Mouse (Mus musculus) embryonic facial prominence, embryonic 14.5 days (tissue): ENCODE measurements around the gene Clec2i. TPM values are rescaled to one million over a fixed set of nuclear protein-coding genes. Genes with fewer than 3 reads are reported as not detected.

Source experiments
- ATAC-seq: fragments of 200-750 bp; cut with Nextera tagmentation; 2 replicates; pipeline ENCODE4 v1.8.0; 2017; ENCODE audit warnings: low read depth, moderate number of reproducible peaks, moderate TSS enrichment
- DNase-seq: peaks from one replicate; pipeline ENCODE4 v3.0.0-alpha.2; 2015; ENCODE audit warnings: low spot score
- H3K27ac ChIP-seq: fragments of 300-500 bp; sonication (generic); replicated peaks from 2 replicates; pipeline ENCODE4 v1.5.1; 2014; ENCODE audit warnings: low read depth, mild to moderate bottlenecking, low read length, moderate library complexity
- H3K27me3 ChIP-seq: fragments of 300-500 bp; sonication (generic); replicated peaks from 2 replicates; pipeline ENCODE4 v1.6.1; 2014; ENCODE audit warnings: low read length; ENCODE audit not compliant: control insufficient read depth, insufficient read depth
- H3K36me3 ChIP-seq: fragments of 300-500 bp; sonication (generic); 2 replicates; pipeline ENCODE4 v1.6.1; 2014; ENCODE audit warnings: low read length, mixed read lengths; ENCODE audit not compliant: control insufficient read depth, insufficient read depth
- H3K4me1 ChIP-seq: fragments of 300-500 bp; sonication (generic); 2 replicates; pipeline ENCODE4 v1.6.1; 2014; ENCODE audit warnings: antibody characterized with exemption, low read length; ENCODE audit not compliant: control insufficient read depth, insufficient read depth
- H3K4me2 ChIP-seq: fragments of 300-500 bp; sonication (generic); 2 replicates; pipeline ENCODE4 v1.6.1; 2014; ENCODE audit warnings: low read depth, mild to moderate bottlenecking, low read length, moderate library complexity, mixed read lengths
- H3K4me3 ChIP-seq: fragments of 300-500 bp; sonication (generic); 2 replicates; pipeline ENCODE4 v1.5.1; 2014; ENCODE audit warnings: low read depth, mild to moderate bottlenecking, low read length
- H3K9ac ChIP-seq: fragments of 300-500 bp; sonication (generic); 2 replicates; pipeline ENCODE4 v1.6.1; 2014; ENCODE audit warnings: low read depth, mild to moderate bottlenecking, low read length, moderate library complexity, mixed read lengths
- H3K9me3 ChIP-seq: fragments of 300-500 bp; sonication (generic); 2 replicates; pipeline ENCODE4 v1.6.1; 2016; ENCODE audit warnings: low read length; ENCODE audit not compliant: control insufficient read depth
- WGBS: fragments of 180-500 bp; shearing (Covaris S2); extraction: QIAGEN DNeasy Blood & Tissue Kit; methylation state at CpG from one replicate; pipeline ENCODE4 v1.1.7; 2014; 5-methylcytosine and 5-hydroxymethylcytosine counted together
- polyA plus RNA-seq: library from polyadenylated mRNA; unstranded; fragments of >200 nt; fragmentation: Nextera tagmentation; extraction: Ambion mirVana; gene quantifications from 2 replicates; pipeline ENCODE4 v1.2.1, GENCODE M21; 2014

Clec2i gene
- polyA plus RNA-seq, 1 experiment from 2014 or later: not detected

GRCm38 (mm10) chr6:128850671-128851070, 36.7 kb upstream of the Clec2i start:
- DNase-seq (no peak), ATAC-seq (no peak)
- Histone ChIP-seq H3K9ac (no peak overlapping the region), H3K9me3 (no peaks in the 10 kb centered on the region), H3K36me3 (no peaks in the 10 kb centered on the region), H3K4me2 (no peak overlapping the region), H3K4me1 (no peaks in the 10 kb centered on the region; the same call in 1 of the 2 replicates), H3K27ac (no peak overlapping the region), H3K27me3 (no peaks in the 10 kb centered on the region), H3K4me3 (no peak overlapping the region)
- WGBS: 64% methylated on average over 2 of the region's 2 CpGs

GRCm38 (mm10) chr6:128851151-128851550, 36.2 kb upstream of the Clec2i start:
- WGBS: 82% methylated on average over 2 of the region's 2 CpGs
- DNase-seq: no peak

DNA sequence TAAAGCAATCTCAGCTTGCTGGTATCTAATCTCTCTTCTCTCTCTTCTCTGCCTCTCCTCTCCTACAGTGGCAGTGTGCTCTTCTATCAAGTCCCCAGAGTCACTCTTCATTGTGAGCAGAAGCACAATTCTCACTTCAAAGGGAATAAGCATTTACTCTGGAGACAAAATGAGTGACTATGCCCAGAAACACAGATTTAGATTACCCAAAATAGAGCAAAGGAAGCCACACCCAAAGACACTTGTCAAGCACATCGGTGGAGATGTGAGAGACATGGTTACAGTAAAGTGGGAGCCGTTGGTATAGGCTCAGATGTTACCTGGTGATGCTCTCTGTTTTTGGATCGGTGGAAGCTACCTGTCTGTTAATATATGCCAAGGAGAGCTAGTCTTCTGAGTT, 34.6 kb upstream of the Clec2i start:
- 86% methylated on average over 3 of the region's 3 CpGs for WGBS
- ATAC-seq (no peak), DNase-seq (no peak)

More at GRCm38 (mm10) chr6:128851151-128851550, 36.2 kb upstream of the Clec2i start:
- Histone ChIP-seq H3K27me3 (no peaks in the 10 kb centered on the region), H3K36me3 (no peaks in the 10 kb centered on the region), H3K4me1 (no peaks in the 10 kb centered on the region; the same call in 1 of the 2 replicates), H3K4me3 (no peak overlapping the region), H3K9me3 (no peaks in the 10 kb centered on the region), H3K9ac (no peak overlapping the region), H3K4me2 (no peak overlapping the region), H3K27ac (no peak overlapping the region)
- no peak for ATAC-seq

GRCm38 (mm10) chr6:128854024-128854820, 33.2 kb upstream of the Clec2i start:
- Histone ChIP-seq H3K36me3 (no peaks in the 10 kb centered on the region), H3K9ac (0 out of 2 replicates have a peak overlapping the region, but pooled peaks have one; percentile 8), H3K4me3 (no peak overlapping the region), H3K27me3 (no peaks in the 10 kb centered on the region), H3K9me3 (no peaks in the 10 kb centered on the region), H3K4me2 (no peak overlapping the region; the same call in 1 of the 2 replicates), H3K27ac (no peak overlapping the region), H3K4me1 (no peaks in the 10 kb centered on the region; the same call in 1 of the 2 replicates)
- peak; percentile 72 for DNase-seq
- ATAC-seq: peak; percentile 62
- 42% methylated on average over 12 of the region's 12 CpGs for WGBS

More for the DNA sequence above, 34.6 kb upstream of the Clec2i start:
- Histone ChIP-seq H3K27me3 (no peaks in the 10 kb centered on the region), H3K36me3 (no peaks in the 10 kb centered on the region), H3K4me1 (no peaks in the 10 kb centered on the region; the same call in 1 of the 2 replicates), H3K4me3 (no peak overlapping the region), H3K9me3 (no peaks in the 10 kb centered on the region), H3K4me2 (no peak overlapping the region), H3K9ac (no peak overlapping the region), H3K27ac (no peak overlapping the region)

DNA sequence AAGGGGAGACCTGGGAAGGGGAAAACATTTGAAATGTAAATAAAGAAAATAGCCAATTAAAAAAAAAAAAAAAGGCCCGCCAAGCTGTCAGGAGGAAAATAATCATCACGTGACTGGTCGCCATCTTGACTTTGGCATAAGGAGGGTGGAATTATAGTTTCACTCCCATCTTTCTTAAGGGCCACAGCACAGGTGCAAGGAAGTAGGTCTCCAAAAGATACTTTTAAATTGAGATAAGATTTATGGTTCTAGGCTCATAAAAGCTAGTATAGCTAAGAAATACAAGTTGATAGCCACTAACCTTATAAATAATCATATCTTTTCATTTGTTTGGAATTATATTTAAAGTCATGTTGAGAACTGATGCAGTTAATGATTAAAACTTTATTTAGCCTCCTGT, 32.5 kb upstream of the Clec2i start:
- Histone ChIP-seq H3K4me2 (no peak overlapping the region), H3K4me3 (no peak overlapping the region), H3K4me1 (no peaks in the 10 kb centered on the region; the same call in 1 of the 2 replicates), H3K27ac (no peak overlapping the region), H3K9me3 (no peaks in the 10 kb centered on the region), H3K36me3 (no peaks in the 10 kb centered on the region), H3K27me3 (no peaks in the 10 kb centered on the region), H3K9ac (no peak overlapping the region)
- ATAC-seq (no peak), DNase-seq (no peak)
- 96% methylated on average over 3 of the region's 3 CpGs for WGBS

- Histone ChIP-seq H3K4me3 (no peak overlapping the region), H3K27me3 (no peaks in the 10 kb centered on the region), H3K4me2 (no peak overlapping the region), H3K9me3 (no peaks in the 10 kb centered on the region), H3K4me1 (no peaks in the 10 kb centered on the region; the same call in 1 of the 2 replicates), H3K27ac (no peak overlapping the region), H3K9ac (no peak overlapping the region), H3K36me3 (no peaks in the 10 kb centered on the region)
- WGBS: 62% methylated on average over 1 of the region's 1 CpGs
- DNase-seq (no peak), ATAC-seq (no peak)
Measured at GRCm38 (mm10) chr6:128855477-128855876, 31.9 kb upstream of the Clec2i start.

DNA sequence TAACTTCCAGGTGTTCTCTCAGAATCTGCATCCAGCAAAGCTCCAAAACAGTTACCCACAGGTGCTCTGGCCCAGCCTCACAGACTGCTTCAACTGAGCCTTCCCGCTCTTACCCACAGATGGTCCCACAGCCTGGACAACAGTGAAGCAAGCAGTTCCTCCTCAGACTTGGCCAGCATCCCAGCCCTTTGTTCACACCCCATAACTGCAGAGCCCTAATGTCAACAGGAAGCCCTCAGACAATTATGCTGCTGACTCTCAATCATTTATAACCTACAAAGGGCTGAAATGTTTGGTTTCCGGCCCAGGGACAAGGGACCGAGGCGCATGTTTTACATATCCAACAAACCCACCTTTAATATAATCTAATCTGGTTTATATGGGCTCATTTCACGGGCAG, 31.1 kb upstream of the Clec2i start:
- no peak overlapping the region for H3K4me3 ChIP-seq

DNA sequence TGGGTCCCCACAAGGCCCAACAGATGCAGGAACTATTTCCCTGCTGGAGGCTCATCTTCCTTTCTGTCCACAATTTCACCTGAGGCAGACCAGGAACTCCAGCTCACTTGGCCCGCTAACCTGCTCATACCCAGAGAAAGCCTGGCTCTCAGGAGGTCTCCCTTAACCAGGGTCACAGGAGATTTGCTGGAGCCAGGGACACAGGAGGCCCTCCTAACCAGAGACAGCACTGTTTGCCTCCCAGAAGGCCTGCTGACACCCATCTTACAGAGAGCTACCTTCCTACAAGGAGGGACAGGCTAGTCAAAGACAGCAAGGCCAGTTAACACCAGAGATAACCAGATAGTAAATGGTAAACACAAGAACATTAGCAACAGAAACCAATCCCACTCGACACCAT, 29.4 kb upstream of the Clec2i start:
- ATAC-seq: no peak
- no peak for DNase-seq

More for the DNA sequence above, 31.1 kb upstream of the Clec2i start:
- no peak overlapping the region for H3K9ac ChIP-seq
- H3K36me3 ChIP-seq: no peaks in the 10 kb centered on the region
- no peaks in the 10 kb centered on the region for H3K9me3 ChIP-seq
- DNase-seq (peak; percentile 82), ATAC-seq (peak; percentile 67)
- H3K4me1 ChIP-seq: no peaks in the 10 kb centered on the region; the same call in 1 of the 2 replicates
- no peak overlapping the region for H3K27ac ChIP-seq
- WGBS: 65% methylated on average over 5 of the region's 5 CpGs
- H3K4me2 ChIP-seq: no peak overlapping the region
- no peaks in the 10 kb centered on the region for H3K27me3 ChIP-seq

More for the DNA sequence above, 29.4 kb upstream of the Clec2i start:
- H3K27me3 ChIP-seq: no peaks in the 10 kb centered on the region
- WGBS: 93% methylated on average over 2 of the region's 2 CpGs
- H3K9me3 ChIP-seq: no peaks in the 10 kb centered on the region
- H3K4me1 ChIP-seq: no peaks in the 10 kb centered on the region; the same call in 1 of the 2 replicates
- H3K27ac ChIP-seq: no peak overlapping the region
- H3K4me2 ChIP-seq: no peak overlapping the region
- H3K36me3 ChIP-seq: no peaks in the 10 kb centered on the region
- H3K9ac ChIP-seq: no peak overlapping the region
- no peak overlapping the region for H3K4me3 ChIP-seq
